8 mouse cellular contexts compared by ENCODE assay signal in the genomic region with DNA sequence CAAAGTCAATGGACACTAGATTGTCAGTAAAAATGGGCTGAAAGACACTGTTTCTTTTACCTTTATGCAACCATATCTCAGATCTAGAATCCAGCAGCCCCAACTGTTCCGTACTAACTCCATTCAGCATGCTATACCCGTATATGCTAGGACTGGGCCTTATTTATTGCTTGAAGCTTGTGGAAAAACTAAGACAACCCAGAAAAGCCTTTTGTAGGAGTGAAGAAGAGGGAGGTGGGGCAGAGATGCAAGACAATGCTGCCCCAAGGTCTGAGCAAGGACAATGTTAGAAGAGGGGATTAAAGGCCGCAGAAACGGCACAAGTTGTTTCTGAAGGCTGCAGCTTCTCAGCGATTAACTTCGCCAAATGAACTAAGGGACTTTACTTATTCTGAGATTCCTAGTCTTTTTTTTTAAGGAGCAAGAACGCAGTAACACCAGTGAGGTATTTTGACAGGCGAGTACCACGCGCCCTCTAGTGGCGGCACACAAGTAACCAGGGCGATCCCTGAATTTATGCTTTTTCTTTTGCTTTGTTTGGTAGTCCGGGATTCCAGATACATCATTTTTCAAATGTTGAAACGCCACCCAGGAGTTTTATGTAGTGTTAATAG.
DNase-seq lines count a peak whose midpoint lies in the region; ATAC-seq and TF ChIP-seq lines count a peak whose summit lies in the region.

No protein-coding gene starts in this region.

- no peaks in the 10 kb centered on the region for H3K4me1 ChIP-seq in thymus, adult 2 months (replicated peaks; ENCODE audit: control insufficient read depth, insufficient read depth, low read length)
- peaks cover 10% of the 10 kb centered on the region for H3K4me1 ChIP-seq in intestine, embryonic 16.5 days (ENCODE audit: control insufficient read depth, insufficient read depth, low read length)

- intact Hi-C loops in left cerebral cortex, postnatal 10 days (cut with DNase I) = loop anchor here (1.0 to 10.0 kb wide), 3 partner anchors 140 to 301 kb away; partner anchors contain the start of gene Ccdc34

- no peak for TF ChIP-seq CTCF in thymus, adult 2 months (IDR thresholded peaks at IDR 0.05; ENCODE audit: borderline replicate concordance, control insufficient read depth, extremely low read depth, insufficient read depth, low read length, poor library complexity)

- H3K4me2 ChIP-seq in intestine, embryonic 16.5 days (ENCODE audit: low read depth, low read length) = 0 out of 2 replicates have a peak overlapping the region, but pooled peaks have one; percentile 4

- no peaks in the 10 kb centered on the region for H3K36me3 ChIP-seq in thymus, adult 2 months (ENCODE audit: control insufficient read depth, insufficient read depth, low read length)
- H3K36me3 ChIP-seq in intestine, embryonic 16.5 days (ENCODE audit: control insufficient read depth, insufficient read depth, low read length) = no peaks in the 10 kb centered on the region

- WGBS in thymus, adult 2 months = 17% methylated on average over 14 of the region's 14 CpGs
- 8% methylated on average over 14 of the region's 14 CpGs for WGBS in intestine, embryonic 16.5 days

- no peak overlapping the region for H3K27ac ChIP-seq in thymus, adult 2 months (ENCODE audit: control insufficient read depth, insufficient read depth, low read length)
- no peak overlapping the region for H3K27ac ChIP-seq in intestine, embryonic 16.5 days (ENCODE audit: low read length)

- peak; percentile 12 for DNase-seq in thymus, adult 2 months
- DNase-seq in thymus, adult 18-20 months = no peak
- DNase-seq in embryo, embryonic 10.5 days (ENCODE audit: low spot score) = peak; percentile 81
- DNase-seq in gastrocnemius, postnatal 4 days (ENCODE audit: low spot score in 2 of 2) = peak; percentile 56 to 77
- peak; percentile 67 to 74 for DNase-seq in left cerebral cortex, postnatal 10 days (ENCODE audit: extremely low spot score in 1 of 2, low spot score in 2 of 2)
- peak; percentile 53 for DNase-seq in skeletal muscle tissue, adult 2 months (ENCODE audit: low read depth, low spot score)

- TF ChIP-seq POLR2A in thymus, adult 2 months (IDR thresholded peaks at IDR 0.05; ENCODE audit: control insufficient read depth, extremely low read depth, insufficient read depth, low read length, poor library complexity) = no peak

- no peaks in the 10 kb centered on the region for H3K9me3 ChIP-seq in intestine, embryonic 16.5 days (ENCODE audit: control insufficient read depth, low read length)

- no peaks in the 10 kb centered on the region for H3K27me3 ChIP-seq in thymus, adult 2 months (ENCODE audit: control insufficient read depth, insufficient read depth, low read length)
- no peaks in the 10 kb centered on the region for H3K27me3 ChIP-seq in intestine, embryonic 16.5 days (replicated peaks; ENCODE audit: control insufficient read depth, insufficient read depth, low read length)

- no peak overlapping the region for H3K4me3 ChIP-seq in thymus, adult 2 months (ENCODE audit: control insufficient read depth, insufficient read depth, low read length)
- no peak overlapping the region for H3K4me3 ChIP-seq in intestine, embryonic 16.5 days (ENCODE audit: low read length)

- H3K9ac ChIP-seq in intestine, embryonic 16.5 days (ENCODE audit: low read depth, low read length) = 0 out of 2 replicates have a peak overlapping the region, but pooled peaks have one; percentile 41

- ATAC-seq in intestine, embryonic 16.5 days = no peak
- 0 out of 2 replicates have a peak, but pooled peaks have one; percentile 63 for ATAC-seq in megakaryocyte-erythroid progenitor cell, adult 5-6 weeks (replicated peaks; ENCODE audit: low FRiP score, low TSS enrichment, poor library complexity, severe bottlenecking)

Comparison
In these comparisons a context has a peak if more than half of its experiments do, and no peak if none do; other contexts are left out.
1. DNase-seq: peak in thymus, adult 2 months (single experiment), embryo, embryonic 10.5 days (single experiment), gastrocnemius, postnatal 4 days (2 of 2), left cerebral cortex, postnatal 10 days (2 of 2) and skeletal muscle tissue, adult 2 months (single experiment); none in thymus, adult 18-20 months (0 of 2).